Mouse (Mus musculus) liver, postnatal 0 days (tissue): ENCODE data around the gene Spint4. TPM values are rescaled to one million over a fixed set of nuclear protein-coding genes. Genes with fewer than 3 reads are reported as not detected.
A peak's percentile ranks its signal among the peaks of the same experiment; 100 is the strongest.

Experiments used
- ATAC-seq: fragments of 200-750 bp; cut with Nextera tagmentation; 2 replicates; pipeline ENCODE4 v1.8.0; 2017; ENCODE audit warnings: mild to moderate bottlenecking, moderate library complexity
- DNase-seq: peaks from one replicate; pipeline ENCODE4 v3.0.0-alpha.2; 2016
- H3K27ac ChIP-seq: fragments of 300-500 bp; sonication (generic); 2 replicates; pipeline ENCODE4 v1.5.1; 2014; ENCODE audit warnings: antibody characterized with exemption, moderate library complexity, mild to moderate bottlenecking, low read depth
- H3K27me3 ChIP-seq: fragments of 300-500 bp; sonication (generic); 2 replicates; pipeline ENCODE4 v1.6.1; 2014; ENCODE audit warnings: low read length, control low read depth, mixed read lengths; ENCODE audit not compliant: insufficient read depth
- H3K36me3 ChIP-seq: fragments of 300-500 bp; sonication (generic); replicated peaks from 2 replicates; pipeline ENCODE4 v1.6.1; 2014; ENCODE audit warnings: mild to moderate bottlenecking, control low read depth, low read length, moderate library complexity, mixed read lengths; ENCODE audit not compliant: insufficient read depth
- H3K4me1 ChIP-seq: fragments of 300-500 bp; sonication (generic); 2 replicates; pipeline ENCODE4 v1.6.1; 2014; ENCODE audit warnings: antibody characterized with exemption, mild to moderate bottlenecking, control low read depth; ENCODE audit not compliant: insufficient read depth
- H3K4me2 ChIP-seq: fragments of 300-500 bp; sonication (generic); 2 replicates; pipeline ENCODE4 v1.6.1; 2014; ENCODE audit warnings: low read depth, mild to moderate bottlenecking, low read length, moderate library complexity, mixed read lengths
- H3K4me3 ChIP-seq: fragments of 300-500 bp; sonication (generic); 2 replicates; pipeline ENCODE4 v1.5.1; 2014; ENCODE audit warnings: low read depth, low read length
- H3K9ac ChIP-seq: fragments of 300-500 bp; sonication (generic); replicated peaks from 2 replicates; pipeline ENCODE4 v1.6.1; 2014; ENCODE audit warnings: mild to moderate bottlenecking, moderate library complexity
- H3K9me3 ChIP-seq: fragments of 300-500 bp; sonication (generic); 2 replicates; pipeline ENCODE4 v1.6.1; 2016; ENCODE audit warnings: mild to moderate bottlenecking, control low read depth, low read length, mixed read lengths
- CTCF ChIP-seq: sonication (generic); IDR thresholded peaks from 2 replicates; pipeline ENCODE4 v1.5.1; 2016; ENCODE audit warnings: antibody characterized with exemption, low read depth
- EP300 ChIP-seq: IDR thresholded peaks from 2 replicates; pipeline ENCODE4 v1.6.1; 2016; ENCODE audit warnings: antibody characterized with exemption, low read depth, mild to moderate bottlenecking
- WGBS: fragments of 180-500 bp; shearing (Covaris S2); extraction: QIAGEN DNeasy Blood & Tissue Kit; methylation state at CpG from one replicate; pipeline ENCODE4 v1.1.7; 2014; ENCODE audit not compliant: insufficient replicate concordance; 5-methylcytosine and 5-hydroxymethylcytosine counted together
- polyA plus RNA-seq: library from polyadenylated mRNA; unstranded; fragments of >200 nt; fragmentation: Nextera tagmentation; extraction: Ambion mirVana; gene quantifications from 2 replicates; pipeline ENCODE4 v1.2.1, GENCODE M21; 2015

Spint4 gene
- polyA plus RNA-seq, 1 experiment from 2014 or later, result not detected

DNA sequence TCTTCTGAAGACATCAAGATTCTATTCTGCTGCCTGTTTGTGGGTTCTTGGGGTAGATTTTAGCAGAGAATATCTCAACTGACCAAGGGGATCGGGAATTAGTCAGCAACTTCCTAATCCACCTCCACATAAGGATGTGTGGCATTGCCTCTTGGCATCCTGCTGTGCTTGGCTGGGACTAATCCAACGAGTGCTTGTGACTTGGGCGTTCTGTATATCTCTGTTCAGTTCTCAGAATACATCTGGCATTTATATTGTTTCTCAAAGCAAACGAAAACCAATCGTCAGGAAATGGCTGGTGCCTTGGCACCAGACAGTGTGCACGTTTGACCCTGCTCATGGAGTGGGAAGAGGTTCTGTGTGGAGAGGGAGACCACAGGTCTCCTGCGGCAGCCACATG, 41.6 kb downstream of the Spint4 start:
- H3K27me3 ChIP-seq, result no peaks in the 10 kb centered on the region
- H3K9ac ChIP-seq, result no peak overlapping the region
- no peak for ATAC-seq
- no peak overlapping the region for H3K4me3 ChIP-seq
- 58% methylated on average over 7 of the region's 7 CpGs for WGBS
- no peak for DNase-seq
- H3K36me3 ChIP-seq, result no peaks in the 10 kb centered on the region
- H3K4me2 ChIP-seq, result no peak overlapping the region
- no peaks in the 10 kb centered on the region for H3K9me3 ChIP-seq
- H3K27ac ChIP-seq, result no peak overlapping the region
- no peak for TF ChIP-seq CTCF
- TF ChIP-seq EP300, result no peak
- H3K4me1 ChIP-seq, result peaks cover 11% of the 10 kb centered on the region; the same call in 1 of the 2 replicates

DNA sequence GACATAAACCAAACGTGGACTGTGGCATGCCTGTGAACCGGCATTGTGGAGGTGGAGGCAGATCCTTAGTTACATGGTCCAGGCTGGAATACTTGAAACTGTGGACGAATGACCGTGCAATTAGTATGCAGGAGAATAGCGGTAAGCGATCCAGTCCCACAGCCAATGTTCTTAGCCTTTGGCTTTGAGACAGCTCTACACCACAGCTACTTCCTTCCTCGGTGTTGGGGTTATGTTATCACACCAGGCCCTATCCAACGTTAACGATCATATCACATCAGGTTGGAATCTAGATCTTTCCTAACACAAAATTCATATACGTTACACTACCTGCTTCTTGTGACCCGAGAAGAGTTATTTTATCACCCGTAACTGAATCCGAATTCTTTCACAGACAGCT, 46.7 kb downstream of the Spint4 start:
- 0 out of 2 replicates have a peak overlapping the region, but pooled peaks have one; percentile 91 for H3K9ac ChIP-seq
- no peaks in the 10 kb centered on the region for H3K9me3 ChIP-seq
- H3K27me3 ChIP-seq, result no peaks in the 10 kb centered on the region
- no peak overlapping the region for H3K27ac ChIP-seq
- TF ChIP-seq EP300 (no peak), CTCF (no peak)
- 55% methylated on average over 13 of the region's 13 CpGs for WGBS
- H3K4me3 ChIP-seq, result peak overlapping the region; percentile 73
- peaks cover 24% of the 10 kb centered on the region for H3K4me1 ChIP-seq
- ATAC-seq (no peak), DNase-seq (no peak)
- peak overlapping the region; percentile 89 for H3K4me2 ChIP-seq
- peaks cover 27% of the 10 kb centered on the region for H3K36me3 ChIP-seq

DNA sequence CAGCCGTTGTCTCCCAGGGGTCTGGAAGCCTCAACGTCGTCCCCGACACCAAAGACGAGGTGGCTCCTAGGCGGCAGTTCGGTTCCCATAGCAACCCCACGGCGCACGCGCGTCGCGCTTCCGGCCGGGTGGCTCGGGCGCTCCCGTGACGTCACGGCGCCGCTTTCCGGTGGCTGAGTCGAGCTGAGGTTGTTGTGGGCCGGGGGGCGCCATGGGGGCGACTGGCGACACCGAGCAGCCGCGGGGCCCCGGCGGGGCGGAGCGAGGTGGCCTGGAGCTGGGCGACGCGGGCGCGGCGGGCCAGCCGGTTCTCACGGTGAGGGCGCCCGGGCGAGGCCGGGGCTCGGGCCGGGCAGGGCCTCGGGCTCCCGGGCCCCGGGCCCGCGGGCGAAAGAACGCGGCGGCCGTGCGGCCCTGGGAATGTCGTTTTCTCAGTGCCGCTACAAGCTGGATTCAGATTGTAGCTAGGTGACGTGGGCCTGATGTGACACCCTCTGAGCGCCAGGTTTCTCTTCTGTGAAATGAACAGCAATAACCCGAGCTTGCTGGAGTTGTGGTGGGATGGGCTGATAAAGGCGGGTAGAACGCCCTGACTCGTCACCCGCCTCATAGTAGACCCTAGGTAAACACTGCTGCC, 47.7 kb downstream of the Spint4 start, which contains the start of the genes Wfdc3 and Dnttip1:
TSS of gene Wfdc3 (minus strand) at position 89 of the 637 bp plus-strand sequence.
TSS of gene Dnttip1 (plus strand) at position 141 of the 637 bp plus-strand sequence.
- Histone ChIP-seq H3K36me3 (peaks cover 36% of the 10 kb centered on the region), H3K27me3 (no peaks in the 10 kb centered on the region), H3K9me3 (no peaks in the 10 kb centered on the region), H3K4me2 (peak within 1 kb of the TSS; percentile 89), H3K27ac (peak within 1 kb of the TSS; percentile 72), H3K4me3 (peak within 1 kb of the TSS; percentile 73), H3K9ac (peak within 1 kb of the TSS; percentile 91), H3K4me1 (peaks cover 24% of the 10 kb centered on the region)
- WGBS, result under 1% methylated on average over 68 of the region's 70 CpGs
- DNase-seq (peak; percentile 98), ATAC-seq (peak; percentile 84)
- TF ChIP-seq EP300 (no peak), CTCF (no peak)

DNA sequence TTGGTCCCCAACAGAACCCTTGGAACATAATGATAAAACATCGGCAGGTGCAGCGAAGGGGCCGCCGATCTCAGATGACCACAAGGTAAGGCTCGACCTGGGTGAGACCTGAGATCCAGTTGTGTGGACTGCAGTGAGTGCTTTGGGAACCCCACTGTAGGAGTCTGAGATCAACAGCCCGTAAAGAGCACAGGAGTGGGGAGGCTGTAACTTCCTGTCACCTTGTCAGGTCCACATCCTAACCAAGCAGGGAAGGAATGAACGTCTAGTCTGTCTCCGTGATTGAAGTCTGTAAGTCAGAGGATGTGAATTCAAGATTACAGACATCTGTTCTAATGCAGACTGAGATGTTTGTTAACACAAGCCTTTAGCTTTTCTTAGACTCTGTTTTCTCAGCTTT, 48.4 kb downstream of the Spint4 start:
- Histone ChIP-seq H3K4me3 (peak overlapping the region; percentile 73), H3K4me1 (peaks cover 24% of the 10 kb centered on the region), H3K27me3 (no peaks in the 10 kb centered on the region), H3K27ac (peak overlapping the region; percentile 72), H3K9me3 (no peaks in the 10 kb centered on the region), H3K4me2 (peak overlapping the region; percentile 89), H3K9ac (peak overlapping the region; percentile 91), H3K36me3 (peaks cover 42% of the 10 kb centered on the region)
- 32% methylated on average over 8 of the region's 8 CpGs for WGBS
- TF ChIP-seq EP300, result no peak
- no peak for TF ChIP-seq CTCF
- DNase-seq (no peak), ATAC-seq (no peak)

DNA sequence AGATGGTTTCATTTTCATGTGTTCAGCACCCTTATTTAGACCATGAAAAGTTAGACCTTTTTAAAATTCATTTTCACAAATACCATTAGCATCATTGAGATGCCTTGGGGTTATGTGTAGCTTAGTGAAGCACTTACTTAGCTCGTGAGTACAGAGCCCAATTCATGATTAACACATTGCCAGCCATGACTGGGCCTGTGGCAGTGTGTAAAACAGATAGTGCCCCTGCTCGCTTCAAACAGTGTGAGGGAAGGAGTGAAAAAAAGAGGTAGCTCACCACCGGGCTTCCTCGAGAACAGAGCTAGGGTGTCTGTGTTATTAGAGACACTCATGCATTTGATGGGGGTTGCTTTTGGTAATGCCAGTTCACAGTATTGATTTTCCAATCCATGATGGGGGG, 49.9 kb downstream of the Spint4 start:
- Histone ChIP-seq H3K4me1 (peaks cover 23% of the 10 kb centered on the region), H3K36me3 (peaks cover 57% of the 10 kb centered on the region), H3K9ac (peak overlapping the region; percentile 91; the same call in 1 of the 2 replicates), H3K27me3 (no peaks in the 10 kb centered on the region), H3K27ac (no peak overlapping the region), H3K4me3 (no peak overlapping the region), H3K9me3 (no peaks in the 10 kb centered on the region), H3K4me2 (peak overlapping the region; percentile 89; the same call in 1 of the 2 replicates)
- 72% methylated on average over 4 of the region's 4 CpGs for WGBS
- peak; percentile 45 for ATAC-seq
- no peak for DNase-seq
- TF ChIP-seq EP300, result peak; percentile 77; the same call in 1 of the 2 replicates
- no peak for TF ChIP-seq CTCF

DNA sequence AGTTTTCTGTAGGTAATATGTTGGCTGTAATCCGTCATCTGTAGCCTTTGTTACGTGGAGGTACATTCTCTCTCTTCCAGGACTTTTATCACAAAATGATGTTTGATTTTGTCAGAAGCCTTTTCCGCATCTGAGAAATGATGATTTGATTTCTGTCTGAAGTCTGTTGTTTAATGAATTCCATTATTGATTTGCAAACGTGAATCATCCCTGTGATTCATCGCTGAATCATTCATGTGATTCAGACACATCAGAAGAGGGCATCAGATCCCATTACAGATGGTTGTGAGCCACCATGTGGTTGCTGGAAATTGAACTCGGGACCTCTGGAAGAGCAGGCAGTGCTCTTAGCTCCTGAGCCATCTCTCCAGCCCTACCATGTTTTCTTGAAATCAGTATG, 50.7 kb downstream of the Spint4 start:
- no peaks in the 10 kb centered on the region for H3K27me3 ChIP-seq
- H3K4me1 ChIP-seq, result peaks cover 16% of the 10 kb centered on the region
- 0 out of 2 replicates have a peak overlapping the region, but pooled peaks have one; percentile 89 for H3K4me2 ChIP-seq
- TF ChIP-seq EP300 (no peak), CTCF (no peak)
- no peak for ATAC-seq
- H3K36me3 ChIP-seq, result peaks cover 63% of the 10 kb centered on the region
- no peak for DNase-seq
- H3K4me3 ChIP-seq, result no peak overlapping the region
- no peak overlapping the region for H3K27ac ChIP-seq
- 89% methylated on average over 6 of the region's 6 CpGs for WGBS
- H3K9me3 ChIP-seq, result no peaks in the 10 kb centered on the region
- 0 out of 2 replicates have a peak overlapping the region, but pooled peaks have one; percentile 91 for H3K9ac ChIP-seq

Other genes with a start within 250 kb of the Spint4 start
- 43.5 and 46.2 TPM in 2 replicates for gene Sys1, start 241.5 kb upstream of the Spint4 start, polyA plus RNA-seq
- 5.8 and 6.1 TPM in 2 replicates for gene Gm20458, start 237.5 kb upstream of the Spint4 start, polyA plus RNA-seq
- gene Trp53tg5, start 224.8 kb upstream of the Spint4 start, polyA plus RNA-seq, result not detected in 2 replicates
- gene Dbndd2, start 212.4 kb upstream of the Spint4 start, polyA plus RNA-seq, result 2.7 TPM in 2 replicates
- gene Pigt, start 201.0 kb upstream of the Spint4 start, polyA plus RNA-seq, result 24.3 and 25.1 TPM in 2 replicates
- 3.0 and 3.3 TPM in 2 replicates for gene Wfdc2, start 136.1 kb upstream of the Spint4 start, polyA plus RNA-seq
- not detected in 2 replicates for gene Spint3, start 125.0 kb upstream of the Spint4 start, polyA plus RNA-seq
- not detected in 2 replicates for gene Wfdc6a, start 113.1 kb upstream of the Spint4 start, polyA plus RNA-seq
- not detected in 2 replicates for gene Eppin, start 104.9 kb upstream of the Spint4 start, polyA plus RNA-seq
- not detected in 2 replicates for gene Wfdc6b, start 85.0 kb upstream of the Spint4 start, polyA plus RNA-seq
- not detected in 2 replicates for gene Wfdc8, start 84.9 kb upstream of the Spint4 start, polyA plus RNA-seq
- not detected in 2 replicates for gene Wfdc16, start 59.7 kb upstream of the Spint4 start, polyA plus RNA-seq
- not detected in 2 replicates for gene Wfdc10, start 42.5 kb upstream of the Spint4 start, polyA plus RNA-seq
- not detected in 2 replicates for gene Wfdc9, start 41.9 kb upstream of the Spint4 start, polyA plus RNA-seq
- gene Wfdc11, start 24.4 kb upstream of the Spint4 start, polyA plus RNA-seq, result not detected in 2 replicates
- gene Wfdc13, start 13.4 kb upstream of the Spint4 start, polyA plus RNA-seq, result not detected in 2 replicates
- not detected in 2 replicates for gene Spint5, start 16.8 kb downstream of the Spint4 start, polyA plus RNA-seq
- 2.0 and 2.5 TPM in 2 replicates for gene Wfdc3, start 47.4 kb downstream of the Spint4 start, polyA plus RNA-seq
- gene Dnttip1, start 47.5 kb downstream of the Spint4 start, polyA plus RNA-seq, result 33.7 and 34.2 TPM in 2 replicates
- gene Ube2c, start 71.4 kb downstream of the Spint4 start, polyA plus RNA-seq, result 243 and 277 TPM in 2 replicates
- gene Tnnc2, start 81.5 kb downstream of the Spint4 start, polyA plus RNA-seq, result 6.5 and 127 TPM in 2 replicates
- gene Snx21, start 87.3 kb downstream of the Spint4 start, polyA plus RNA-seq, result 6.1 and 7.4 TPM in 2 replicates
- gene Acot8, start 106.4 kb downstream of the Spint4 start, polyA plus RNA-seq, result 23.1 and 25.0 TPM in 2 replicates
- gene Zswim3, start 106.6 kb downstream of the Spint4 start, polyA plus RNA-seq, result 2.0 and 2.2 TPM in 2 replicates
- gene Zswim1, start 124.2 kb downstream of the Spint4 start, polyA plus RNA-seq, result 3.1 TPM in 2 replicates
- not detected in 2 replicates for gene Spata25, start 130.0 kb downstream of the Spint4 start, polyA plus RNA-seq
- 101 and 109 TPM in 2 replicates for gene Ctsa, start 134.4 kb downstream of the Spint4 start, polyA plus RNA-seq
- 2.5 and 3.1 TPM in 2 replicates for gene Neurl2, start 135.0 kb downstream of the Spint4 start, polyA plus RNA-seq
- 33.4 and 35.3 TPM in 2 replicates for gene Pltp, start 159.2 kb downstream of the Spint4 start, polyA plus RNA-seq
- 38.4 and 38.6 TPM in 2 replicates for gene Pcif1, start 180.8 kb downstream of the Spint4 start, polyA plus RNA-seq
- 2.1 and 2.5 TPM in 2 replicates for gene Zfp335, start 213.3 kb downstream of the Spint4 start, polyA plus RNA-seq
- gene Mmp9, start 242.3 kb downstream of the Spint4 start, polyA plus RNA-seq, result 15.8 and 17.2 TPM in 2 replicates